Mouse (Mus musculus): ENCODE data around the gene Scgb1a1.
"Not testable (repeated sequence)": the region's sequence is repeated elsewhere in the genome, so short reads cannot be mapped to it uniquely, and the experiment has no call there.

Gene Scgb1a1

GRCm38 (mm10) chr19:9087821-9088220 is at the start of gene Scgb1a1:
Gene Scgb1a1, minus strand, starts transcription at chr19:9087958.
- peak; percentile 54 to 64 for DNase-seq

GRCm38 (mm10) chr19:9137159-9137558 is 49.4 kb upstream of the Scgb1a1 start:
- no peak for DNase-seq

GRCm38 (mm10) chr19:9135512-9136331 is 48.0 kb upstream of the Scgb1a1 start, which contains the start of gene Asrgl1:
Gene Asrgl1, minus strand, starts transcription at chr19:9135636.
- DNase-seq = peak; percentile 87 to 92

GRCm38 (mm10) chr19:9134746-9135511 is 47.2 kb upstream of the Scgb1a1 start:
- DNase-seq = peak; percentile 24 to 33

GRCm38 (mm10) chr19:9129996-9130395 is 42.2 kb upstream of the Scgb1a1 start:
- DNase-seq = no peak

GRCm38 (mm10) chr19:9128499-9129194 is 40.9 kb upstream of the Scgb1a1 start:
- DNase-seq = no peak

GRCm38 (mm10) chr19:9123986-9124385 is 36.2 kb upstream of the Scgb1a1 start:
- not testable (repeated sequence) for DNase-seq

- DNase-seq = no peak
Measured at GRCm38 (mm10) chr19:9122390-9122789, 34.6 kb upstream of the Scgb1a1 start.

GRCm38 (mm10) chr19:9119655-9120425 is 32.1 kb upstream of the Scgb1a1 start:
- DNase-seq = no peak

- no peak for DNase-seq
Measured at GRCm38 (mm10) chr19:9117275-9117674, 29.5 kb upstream of the Scgb1a1 start.

GRCm38 (mm10) chr19:9116268-9116667 is 28.5 kb upstream of the Scgb1a1 start:
- DNase-seq = no peak

GRCm38 (mm10) chr19:9112043-9112442 is 24.3 kb upstream of the Scgb1a1 start:
- DNase-seq = no peak

- peak; percentile 24 to 59 for DNase-seq
Measured at GRCm38 (mm10) chr19:9110182-9110869, 22.6 kb upstream of the Scgb1a1 start.

- DNase-seq = no peak
Measured at GRCm38 (mm10) chr19:9108536-9108935, 20.8 kb upstream of the Scgb1a1 start.

- peak; percentile 82 to 86 for DNase-seq
Measured at GRCm38 (mm10) chr19:9107379-9107755, 19.6 kb upstream of the Scgb1a1 start.

GRCm38 (mm10) chr19:9106751-9107378 is 19.1 kb upstream of the Scgb1a1 start:
- DNase-seq = peak; percentile 48 to 53

GRCm38 (mm10) chr19:9106096-9106495 is 18.3 kb upstream of the Scgb1a1 start:
- peak; percentile 48 to 57 for DNase-seq

GRCm38 (mm10) chr19:9105101-9105685 is 17.4 kb upstream of the Scgb1a1 start:
- DNase-seq = peak in 1 of 2 experiments; percentile 9

GRCm38 (mm10) chr19:9103986-9104385 is 16.2 kb upstream of the Scgb1a1 start:
- DNase-seq = peak in 1 of 2 experiments; percentile 26

GRCm38 (mm10) chr19:9101062-9101457 is 13.3 kb upstream of the Scgb1a1 start:
- peak in 1 of 2 experiments; percentile 4 for DNase-seq

Measured in lung, adult 18-20 months (tissue).